Mouse (Mus musculus) brain, embryonic 14.5 days (tissue): Measurements from ENCODE around the gene Pitpnm2.

Source experiments
- CTCF ChIP-seq: fragments of 200-500 bp; IDR thresholded peaks from 2 replicates; pipeline ENCODE4 v1.5.1; 2012; ENCODE audit warnings: inconsistent platforms, mild to moderate bottlenecking, moderate library complexity, borderline replicate concordance; ENCODE audit not compliant: insufficient read depth, insufficient read length; ENCODE audit errors: extremely low read depth
- POLR2A ChIP-seq: fragments of 200-500 bp; IDR thresholded peaks from 2 replicates; pipeline ENCODE4 v1.6.1; 2012; ENCODE audit warnings: mild to moderate bottlenecking, inconsistent platforms, borderline replicate concordance; ENCODE audit not compliant: poor library complexity, insufficient read depth, insufficient read length, severe bottlenecking; ENCODE audit errors: extremely low read depth

DNA sequence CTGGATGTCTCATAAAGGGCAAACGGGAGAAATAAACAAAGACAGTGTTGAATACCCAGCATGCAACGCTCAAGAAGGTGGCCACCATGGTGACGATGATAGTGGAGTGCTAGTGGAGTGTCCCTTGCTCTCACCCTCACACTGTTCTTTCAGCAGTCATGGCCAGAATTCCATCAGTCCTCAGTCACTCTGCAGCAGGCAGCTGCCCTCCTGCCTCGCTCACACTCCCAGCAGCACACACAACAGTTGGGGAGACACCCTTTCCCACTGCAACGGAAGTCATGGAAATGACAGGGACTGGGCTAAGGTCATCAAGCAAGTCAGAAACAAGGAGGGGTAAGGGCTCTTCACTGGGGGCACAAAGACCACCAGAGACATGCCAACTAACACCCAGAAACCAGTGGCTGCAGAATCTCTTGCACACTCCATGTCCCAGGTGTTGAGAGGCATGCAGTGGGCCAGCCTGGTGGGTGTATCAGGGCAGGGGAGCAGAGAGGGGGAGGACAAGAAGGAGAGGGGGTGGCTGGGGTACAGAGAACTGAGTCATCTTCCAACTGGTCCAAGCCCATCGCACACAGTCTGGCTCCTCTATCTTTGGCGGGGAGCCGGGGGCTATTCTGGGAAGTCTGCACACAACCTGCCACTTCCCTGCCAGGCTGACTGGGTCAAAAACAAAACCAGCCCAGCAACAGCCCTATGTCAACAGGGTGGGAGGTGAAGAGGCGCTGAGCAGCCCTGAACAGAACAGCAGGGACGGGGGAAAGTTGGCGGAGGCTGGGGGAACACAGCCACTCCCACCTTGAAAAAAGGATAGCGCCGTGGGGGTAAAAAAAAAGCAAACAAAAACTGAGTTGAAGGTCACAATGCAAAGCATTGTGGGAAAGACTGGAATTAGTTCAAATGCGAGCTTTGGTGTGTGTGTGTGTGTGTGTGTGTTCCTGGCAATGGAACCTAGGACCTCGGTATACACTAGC lies 76.3 kb downstream of the Pitpnm2 start:
- TF ChIP-seq CTCF, result no peak
- no peak for TF ChIP-seq POLR2A
